Mouse (Mus musculus): ENCODE data around the gene Msantd3.
A peak's percentile ranks its signal among the peaks of the same experiment; 100 is the strongest.

Msantd3 gene

GRCm38 (mm10) chr4:48559652-48560051, 19.9 kb downstream of the Msantd3 start:
- DNase-seq = no peak

GRCm38 (mm10) chr4:48561824-48562223, 22.1 kb downstream of the Msantd3 start:
- no peak for DNase-seq

DNA sequence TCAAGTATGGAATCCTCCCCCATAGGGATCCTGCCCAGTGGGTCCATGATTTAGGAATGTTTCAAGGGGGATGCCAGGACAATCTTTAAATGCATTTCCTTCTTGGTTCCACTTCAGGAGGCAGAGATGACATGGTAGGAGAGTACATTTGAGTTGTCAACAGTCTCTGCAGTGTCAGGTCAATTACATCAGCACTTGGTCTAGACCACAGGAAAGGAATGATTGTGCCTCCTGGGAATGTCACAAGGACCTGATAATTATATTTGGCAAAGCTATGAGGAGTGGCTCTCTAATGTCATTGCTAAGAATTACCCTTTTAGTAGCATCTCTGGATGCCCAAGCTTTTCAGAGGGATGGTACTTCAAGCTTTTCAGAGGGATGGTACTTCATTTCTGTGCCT, 25.2 kb downstream of the Msantd3 start:
- DNase-seq = no peak

DNA sequence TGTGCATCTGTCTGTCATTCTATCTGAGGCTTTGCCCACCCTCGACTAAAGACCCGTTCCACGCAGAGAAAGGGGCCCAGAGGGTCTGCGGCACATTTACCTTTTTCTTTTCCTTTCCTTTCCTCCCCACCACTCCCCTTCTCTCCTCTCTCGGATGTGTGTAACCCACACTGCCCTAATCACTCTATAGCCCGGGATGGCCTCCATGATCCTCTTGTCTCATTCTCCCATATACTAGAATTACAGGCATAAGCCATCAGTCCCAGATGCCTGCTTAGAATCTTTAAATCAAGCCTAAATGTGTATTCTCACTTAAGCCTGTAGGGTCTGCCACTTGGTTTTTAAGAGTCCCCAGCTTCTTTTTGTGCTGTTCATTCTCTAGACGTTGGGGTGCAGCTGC, 36.6 kb downstream of the Msantd3 start:
- DNase-seq = no peak

DNA sequence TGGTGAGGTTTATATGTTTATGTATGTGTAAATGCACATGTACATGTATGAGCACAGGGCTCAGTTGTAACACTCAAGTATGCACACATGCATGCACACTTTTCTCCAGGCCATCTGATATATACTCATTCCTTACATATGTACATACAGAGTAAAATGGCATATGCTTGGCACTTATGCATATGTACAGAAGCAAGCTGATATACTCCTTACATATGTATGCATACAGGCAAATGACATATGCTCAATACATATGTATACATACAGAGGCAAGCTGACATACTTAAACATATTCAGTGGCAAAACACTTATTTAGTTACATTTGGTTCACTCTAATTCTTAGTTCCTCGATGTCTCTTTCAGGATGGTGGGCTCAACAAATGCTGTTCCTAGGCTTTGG, 38.1 kb downstream of the Msantd3 start:
- no peak for DNase-seq

- DNase-seq = no peak
These were observed 38.7 kb downstream of the Msantd3 start for GRCm38 (mm10) chr4:48578399-48578798.

- DNase-seq = no peak
These were observed 39.9 kb downstream of the Msantd3 start for GRCm38 (mm10) chr4:48579475-48580110.

GRCm38 (mm10) chr4:48581201-48581600, 41.5 kb downstream of the Msantd3 start:
- no peak for DNase-seq

GRCm38 (mm10) chr4:48581993-48582392, 42.3 kb downstream of the Msantd3 start:
- no peak for DNase-seq

DNA sequence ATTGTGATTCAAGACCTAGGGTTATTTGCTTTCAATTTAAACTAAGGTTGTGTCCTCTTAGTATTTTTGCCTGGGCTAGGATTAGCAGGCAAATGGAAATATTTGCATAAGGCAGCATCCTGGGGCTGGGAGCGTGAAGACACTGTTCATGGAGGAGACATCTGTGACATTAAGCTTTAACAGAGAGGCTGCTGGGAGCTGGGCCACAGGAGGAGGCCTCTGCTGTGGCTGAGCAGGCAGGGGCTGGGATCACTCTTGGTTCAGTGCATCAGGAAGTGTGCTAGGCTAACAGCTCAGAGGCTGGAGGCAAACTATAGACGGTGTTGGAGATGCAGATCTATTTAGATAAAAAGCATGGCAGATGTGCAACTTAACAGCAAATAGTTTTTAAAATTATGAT, 43.2 kb downstream of the Msantd3 start:
- no peak for DNase-seq

- DNase-seq = no peak
These were observed 44.9 kb downstream of the Msantd3 start, which contains the start of gene Tmeff1 for GRCm38 (mm10) chr4:48584421-48585240. Gene Tmeff1, plus strand, starts transcription at chr4:48585174.

GRCm38 (mm10) chr4:48585241-48586098, 45.7 kb downstream of the Msantd3 start:
- DNase-seq = no peak

- peak; percentile 3 for DNase-seq
These were observed 46.5 kb downstream of the Msantd3 start for GRCm38 (mm10) chr4:48586099-48586821.

GRCm38 (mm10) chr4:48587526-48587925, 47.8 kb downstream of the Msantd3 start:
- DNase-seq = no peak

DNA sequence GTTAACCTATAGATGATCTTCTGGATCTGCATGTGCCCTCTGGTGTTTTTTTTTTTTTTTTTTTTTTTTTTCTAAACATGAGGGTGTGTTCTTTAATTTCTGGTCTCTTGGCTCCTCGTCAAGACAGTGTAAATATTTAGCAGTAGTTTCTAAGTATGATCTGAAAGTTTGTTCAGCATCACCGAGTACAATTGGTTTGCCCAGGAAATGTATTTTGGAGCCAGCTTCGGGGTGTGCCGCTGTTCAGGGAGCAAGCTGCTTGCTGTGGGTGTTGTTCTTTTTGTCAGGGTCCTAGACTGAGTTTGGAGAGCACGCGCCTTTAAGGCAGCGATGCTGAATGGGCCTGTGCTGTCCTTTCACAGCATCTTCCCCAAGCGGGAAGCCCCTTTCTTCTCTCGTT, 48.8 kb downstream of the Msantd3 start:
- no peak for DNase-seq

- no peak for DNase-seq
These were observed 51.1 kb downstream of the Msantd3 start for GRCm38 (mm10) chr4:48590862-48591261.

DNA sequence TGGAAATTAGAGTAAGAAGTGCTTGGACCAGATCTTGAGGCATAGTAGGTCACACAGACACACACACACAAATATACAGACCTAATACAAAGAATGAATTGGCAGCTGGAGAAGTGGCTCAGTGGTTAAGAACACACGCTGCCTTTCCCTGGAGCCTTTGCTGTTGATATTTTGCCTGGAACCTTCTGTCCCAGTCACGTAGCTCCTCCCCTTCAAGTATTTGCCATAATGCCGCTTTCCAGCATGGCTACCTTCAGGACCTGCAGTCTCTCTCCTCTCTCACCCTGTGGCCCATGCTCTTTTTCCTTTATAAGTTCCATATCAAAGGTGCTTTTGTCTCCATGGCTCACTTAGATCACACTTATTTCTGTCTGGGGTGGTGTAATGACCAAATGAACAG, 51.7 kb downstream of the Msantd3 start:
- no peak for DNase-seq

GRCm38 (mm10) chr4:48592328-48592727, 52.6 kb downstream of the Msantd3 start:
- no peak for DNase-seq

DNA sequence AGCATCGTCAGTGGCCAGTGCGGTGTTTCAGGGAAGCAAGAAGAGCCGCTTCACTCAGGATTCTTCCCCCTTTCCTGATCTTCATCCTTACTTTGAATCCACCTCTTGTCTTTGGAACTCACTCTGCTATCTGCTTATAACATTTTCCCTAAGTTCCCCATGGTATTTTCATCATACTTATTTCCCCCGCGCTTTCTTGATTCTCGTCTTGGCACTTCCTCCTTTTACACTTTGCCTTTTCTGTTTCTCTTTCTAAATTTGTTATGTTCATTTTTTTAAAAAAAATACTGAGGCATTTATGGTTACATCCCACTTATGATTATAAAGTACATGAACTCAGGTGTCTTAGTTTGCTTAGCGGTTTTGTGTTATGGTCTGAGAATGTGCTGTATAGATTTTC, 53.1 kb downstream of the Msantd3 start:
- DNase-seq = no peak

GRCm38 (mm10) chr4:48596111-48596510, 56.4 kb downstream of the Msantd3 start:
- DNase-seq = no peak

GRCm38 (mm10) chr4:48605650-48606049, 65.9 kb downstream of the Msantd3 start:
- DNase-seq = no peak

GRCm38 (mm10) chr4:48609485-48609884, 69.8 kb downstream of the Msantd3 start:
- DNase-seq = no peak

DNA sequence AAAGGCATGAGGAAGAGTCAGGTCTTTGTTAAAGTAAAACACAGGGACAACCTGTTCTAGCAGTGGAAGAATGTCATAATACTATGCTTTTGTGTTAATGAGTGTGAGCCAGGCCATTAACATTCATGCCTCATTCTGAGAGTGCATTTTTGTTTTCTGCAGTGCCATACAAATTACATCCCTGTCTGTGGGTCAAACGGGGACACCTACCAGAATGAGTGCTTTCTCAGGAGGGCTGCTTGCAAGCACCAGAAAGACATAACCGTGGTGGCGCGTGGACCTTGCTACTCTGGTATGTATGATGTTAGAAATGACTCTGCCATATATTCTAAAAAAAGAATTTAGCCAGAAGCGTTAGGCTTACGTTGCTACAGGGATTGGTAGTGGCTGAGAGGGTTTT, 70.5 kb downstream of the Msantd3 start:
- no peak for DNase-seq

Data from cerebellum, adult 11 months (tissue).